Mouse (Mus musculus): ENCODE data around the gene Trim41.
A peak's percentile ranks its signal among the peaks of the same experiment; 100 is the strongest.
"Not testable (repeated sequence)": the region's sequence is repeated elsewhere in the genome, so short reads cannot be mapped to it uniquely, and the experiment has no call there.

Gene Trim41

DNA sequence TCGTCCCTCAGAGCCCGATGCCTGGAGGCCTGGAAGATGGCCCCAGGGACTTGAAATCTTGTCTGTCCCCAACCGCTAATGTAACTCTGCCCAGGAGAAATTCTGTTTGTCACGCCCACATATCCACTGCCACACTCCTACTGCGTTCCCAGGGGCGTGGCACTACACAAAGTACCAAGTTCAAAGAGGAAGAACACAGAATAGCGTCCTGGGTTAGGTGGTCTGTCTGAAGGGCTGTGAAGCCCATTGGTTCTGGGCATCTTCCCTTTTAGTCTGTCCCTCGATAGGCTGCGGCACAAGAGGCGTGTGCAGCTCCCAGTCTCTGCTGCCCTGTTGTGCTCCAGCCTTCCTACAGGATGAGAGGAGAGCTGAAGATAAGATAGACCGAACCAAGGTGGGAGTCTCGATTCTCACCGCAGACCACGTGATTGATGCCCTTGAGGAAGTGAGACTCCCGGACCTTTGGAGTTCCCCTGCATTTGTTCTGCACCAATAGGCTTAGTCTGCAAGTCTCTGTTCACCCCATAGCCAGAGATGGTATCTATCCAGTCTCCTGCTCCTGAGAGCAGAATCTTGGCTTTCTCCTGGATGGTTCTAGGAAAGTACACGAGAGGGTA is 21.1 kb upstream of the Trim41 start:
- no peak for DNase-seq (ENCODE audit: low spot score in 2 of 2)

DNA sequence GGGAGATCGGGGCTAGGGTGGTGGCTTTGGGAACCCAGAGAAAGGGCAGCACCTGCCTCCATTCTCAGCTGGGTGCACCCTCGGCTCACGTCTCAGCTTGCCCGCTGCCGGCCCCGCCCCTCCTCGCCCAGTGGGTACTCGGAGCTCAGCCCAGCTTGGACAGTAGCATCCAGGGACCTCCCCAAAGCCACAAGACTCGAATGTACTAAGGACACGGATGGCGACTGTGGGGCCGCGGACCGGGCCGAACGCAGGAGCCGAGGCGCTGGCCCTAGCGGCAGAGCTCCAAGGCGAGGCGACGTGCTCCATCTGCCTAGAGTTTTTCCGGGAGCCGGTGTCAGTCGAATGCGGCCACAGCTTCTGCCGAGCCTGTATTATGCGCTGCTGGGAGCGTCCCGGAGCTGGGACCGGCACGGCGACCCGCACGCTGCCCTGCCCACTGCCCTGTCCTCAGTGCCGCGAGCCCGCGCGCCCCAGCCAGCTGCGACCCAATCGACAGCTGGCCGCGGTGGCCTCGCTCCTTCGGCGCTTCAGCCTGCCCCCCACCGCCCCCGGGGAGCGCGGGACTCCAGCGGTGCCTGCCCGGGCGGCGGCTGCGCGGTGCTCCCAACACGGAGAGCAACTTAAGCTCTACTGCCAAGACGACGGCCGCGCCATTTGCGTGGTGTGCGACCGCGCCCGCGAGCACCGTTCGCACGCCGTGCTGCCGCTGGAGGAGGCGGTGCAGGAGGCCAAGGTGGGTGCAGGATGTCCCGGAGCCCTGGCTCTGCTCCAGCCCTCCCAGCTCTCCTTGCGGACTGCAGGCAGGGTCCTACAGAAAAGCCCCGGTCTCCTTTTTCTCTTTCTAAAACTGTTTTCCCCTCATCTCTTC is 20.4 kb upstream of the Trim41 start:
- peak; percentile 24 to 43 for DNase-seq (ENCODE audit: low spot score in 2 of 2)

DNA sequence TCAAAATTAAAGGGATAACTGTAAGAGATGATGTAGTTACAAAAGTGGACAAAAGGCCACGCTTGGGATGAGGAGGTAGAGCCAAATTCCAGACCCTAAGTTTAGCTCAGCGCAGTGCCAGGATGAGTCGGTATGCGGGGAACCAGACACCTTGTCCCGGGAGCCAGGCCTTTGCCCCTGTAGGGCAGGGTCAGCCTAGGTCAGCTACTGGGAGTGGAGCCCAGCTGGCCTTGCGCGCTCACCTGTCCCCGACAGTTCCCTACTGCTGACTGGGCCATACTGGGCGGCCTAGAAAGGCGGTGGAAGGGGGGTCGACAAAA is 19.8 kb upstream of the Trim41 start:
- DNase-seq (ENCODE audit: low spot score in 2 of 2): no peak

DNA sequence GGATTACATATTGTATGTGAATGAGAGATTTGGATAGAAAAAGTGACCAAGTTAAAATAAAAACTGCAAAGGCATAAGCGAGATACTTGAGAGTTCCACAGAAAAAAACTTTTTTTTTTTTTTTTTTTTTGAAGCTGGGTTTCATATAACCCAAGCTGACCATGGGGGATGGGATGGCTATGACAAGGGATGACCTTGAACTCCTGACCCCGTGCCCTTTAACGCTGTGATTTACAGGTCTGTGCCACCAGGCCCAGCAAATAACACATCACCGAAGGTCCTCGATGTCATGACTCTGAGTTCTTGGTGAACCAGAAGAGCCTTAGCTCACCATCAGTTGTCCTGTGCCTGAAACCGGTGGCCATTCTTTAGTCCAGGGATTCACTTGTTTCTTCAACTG is 18.8 kb upstream of the Trim41 start:
- no peak for DNase-seq (ENCODE audit: low spot score in 2 of 2)

DNA sequence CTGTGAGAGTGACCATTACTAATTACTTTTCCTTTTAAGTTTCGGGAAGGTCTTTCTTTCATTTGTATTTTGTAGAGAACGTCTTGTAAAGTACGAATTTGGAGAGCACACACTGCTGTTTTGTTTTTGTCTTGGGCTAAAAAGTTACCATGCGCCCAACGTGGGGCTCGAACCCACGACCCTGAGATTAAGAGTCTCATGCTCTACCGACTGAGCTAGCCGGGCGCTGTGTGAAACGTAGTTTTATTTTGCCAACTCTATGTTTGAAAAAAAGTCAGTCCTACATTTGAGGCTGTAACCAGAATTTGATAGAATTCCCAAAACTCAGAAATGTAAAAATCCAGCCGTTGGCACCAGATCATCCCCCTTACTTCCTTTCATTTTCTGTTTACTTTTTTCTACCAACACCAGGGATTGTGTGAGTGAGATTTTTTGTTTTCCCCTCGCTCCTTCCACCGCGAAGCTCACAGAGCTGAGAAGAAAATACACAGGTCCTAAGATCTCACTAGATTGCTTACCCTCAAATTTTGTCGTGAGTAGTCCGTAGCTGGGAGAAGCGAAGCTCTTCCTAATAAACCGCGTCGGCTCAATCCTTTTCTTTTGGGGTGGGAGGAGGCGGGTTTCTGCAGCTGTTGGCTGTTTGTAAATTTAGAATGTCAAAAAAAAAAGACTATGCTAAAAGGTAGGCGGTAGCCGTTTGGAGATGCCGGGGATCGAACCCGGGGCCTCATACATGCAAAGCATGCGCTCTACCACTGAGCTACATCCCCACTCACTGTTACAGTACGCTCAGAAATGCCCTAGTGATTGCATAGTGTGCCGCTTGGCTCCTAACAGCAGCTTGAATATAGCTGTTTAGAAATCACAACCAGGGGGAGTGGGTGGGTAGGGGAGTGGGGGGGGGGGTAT is 16.8 kb upstream of the Trim41 start:
- DNase-seq (ENCODE audit: low spot score in 2 of 2): peak; percentile 89 to 95

DNA sequence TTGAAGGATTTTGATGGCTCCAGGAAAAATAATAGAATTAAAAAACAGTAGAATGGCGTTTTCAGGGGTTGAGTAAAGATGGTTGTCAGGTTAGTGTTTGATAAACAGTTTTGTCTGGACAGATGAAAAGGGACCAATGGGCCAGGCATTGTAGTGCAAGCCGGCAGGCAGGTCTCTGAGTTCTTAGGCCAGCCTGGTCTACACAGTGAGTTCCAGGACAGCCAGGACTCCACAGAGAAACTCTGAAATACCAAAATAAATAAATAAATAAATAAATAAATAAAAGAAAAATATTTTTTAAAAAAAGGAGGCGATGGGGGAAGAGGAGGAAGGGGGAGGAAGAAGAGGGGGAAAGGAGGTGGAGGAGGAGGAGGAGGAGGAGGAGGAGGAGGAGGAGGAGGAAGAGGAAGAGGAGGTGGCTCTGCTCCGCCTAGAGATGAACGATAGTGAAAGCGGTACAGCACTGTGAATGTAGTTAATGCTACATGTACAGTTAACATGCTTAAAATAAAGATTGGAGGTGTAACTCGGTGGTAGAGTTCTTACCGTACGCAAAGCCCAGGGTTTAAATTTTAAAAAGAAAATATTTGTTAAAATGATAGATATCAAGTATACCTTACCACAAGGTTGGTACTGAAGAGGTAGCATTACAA is 16.1 kb upstream of the Trim41 start:
- no peak for DNase-seq (ENCODE audit: low spot score in 2 of 2)

DNA sequence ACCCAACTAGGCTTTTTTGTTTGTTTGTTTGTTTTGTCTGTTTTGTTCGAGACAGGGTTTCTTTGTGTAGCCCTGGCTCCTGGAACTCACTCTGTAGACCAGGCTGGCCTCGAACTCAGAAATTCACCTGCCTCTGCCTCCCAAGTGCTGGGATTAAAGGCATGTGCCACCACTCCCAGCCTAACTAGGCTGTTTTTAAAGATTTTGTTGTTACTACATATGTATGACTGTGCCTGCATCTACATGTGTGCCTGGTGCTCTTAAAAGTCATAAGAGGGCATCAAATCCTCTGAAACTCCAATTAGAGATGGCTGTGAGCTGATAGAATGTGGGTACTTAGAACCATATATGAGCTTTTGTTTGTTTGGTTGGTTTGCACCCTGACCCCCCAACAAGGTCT is 14.1 kb upstream of the Trim41 start:
- no peak for DNase-seq (ENCODE audit: low spot score in 2 of 2)

DNA sequence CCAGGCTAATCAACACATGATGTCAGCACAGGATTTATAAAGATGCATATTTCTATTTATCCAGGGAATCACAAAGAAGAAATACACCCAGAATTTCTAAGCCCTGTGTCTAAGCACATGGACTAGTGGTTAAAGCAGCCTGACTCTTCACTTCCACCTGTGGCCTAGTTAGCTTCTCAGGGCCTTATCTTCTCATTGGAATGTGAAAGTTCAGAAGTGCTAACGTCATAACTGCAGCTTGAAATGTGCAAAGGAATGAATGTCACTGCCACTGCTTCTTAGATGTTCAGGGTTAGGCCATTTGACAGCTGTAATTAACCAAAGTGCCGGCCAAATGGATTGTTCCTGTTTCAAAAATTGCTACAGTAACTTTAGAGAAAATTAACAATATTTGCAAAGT is 13.1 kb upstream of the Trim41 start:
- DNase-seq (ENCODE audit: low spot score in 2 of 2): no peak

DNA sequence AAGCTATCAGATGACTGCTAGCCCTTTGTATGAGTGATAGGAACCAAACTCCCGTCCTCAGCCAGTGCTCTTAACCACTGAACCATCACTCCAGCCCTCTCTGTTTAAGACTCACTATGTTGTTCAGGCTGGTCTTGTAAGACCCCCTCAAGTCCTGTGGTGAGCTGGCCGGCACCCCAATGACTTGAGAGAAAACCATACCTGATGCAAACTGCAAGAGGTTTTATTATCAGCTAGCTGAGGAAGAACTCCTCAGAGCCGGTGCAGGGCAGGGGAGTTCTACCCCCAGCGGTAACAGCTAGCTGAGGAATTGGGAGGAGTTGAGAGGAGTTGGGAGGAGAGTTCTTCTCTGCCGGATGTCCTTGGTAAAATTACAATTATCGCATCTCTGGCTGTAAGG is 10.8 kb upstream of the Trim41 start:
- DNase-seq (ENCODE audit: low spot score in 2 of 2): no peak

DNA sequence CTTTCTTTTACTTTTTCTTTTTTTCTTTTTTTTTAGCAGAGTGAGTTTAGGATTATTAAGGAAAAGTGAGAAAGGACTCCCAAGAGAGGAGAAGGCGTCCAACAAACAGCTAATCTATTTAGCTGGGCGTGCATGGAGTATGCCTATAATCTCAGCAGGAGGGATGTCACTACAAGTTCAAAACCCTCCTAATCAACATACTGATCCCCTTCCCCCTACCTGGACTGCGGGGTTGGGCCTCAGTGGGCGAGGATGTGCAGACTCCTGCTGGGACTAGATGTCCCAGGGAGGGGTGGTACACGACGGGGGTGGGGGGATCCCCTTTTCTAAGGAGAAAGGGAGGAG is 9.6 kb upstream of the Trim41 start:
- DNase-seq (ENCODE audit: low spot score in 2 of 2): no peak

DNA sequence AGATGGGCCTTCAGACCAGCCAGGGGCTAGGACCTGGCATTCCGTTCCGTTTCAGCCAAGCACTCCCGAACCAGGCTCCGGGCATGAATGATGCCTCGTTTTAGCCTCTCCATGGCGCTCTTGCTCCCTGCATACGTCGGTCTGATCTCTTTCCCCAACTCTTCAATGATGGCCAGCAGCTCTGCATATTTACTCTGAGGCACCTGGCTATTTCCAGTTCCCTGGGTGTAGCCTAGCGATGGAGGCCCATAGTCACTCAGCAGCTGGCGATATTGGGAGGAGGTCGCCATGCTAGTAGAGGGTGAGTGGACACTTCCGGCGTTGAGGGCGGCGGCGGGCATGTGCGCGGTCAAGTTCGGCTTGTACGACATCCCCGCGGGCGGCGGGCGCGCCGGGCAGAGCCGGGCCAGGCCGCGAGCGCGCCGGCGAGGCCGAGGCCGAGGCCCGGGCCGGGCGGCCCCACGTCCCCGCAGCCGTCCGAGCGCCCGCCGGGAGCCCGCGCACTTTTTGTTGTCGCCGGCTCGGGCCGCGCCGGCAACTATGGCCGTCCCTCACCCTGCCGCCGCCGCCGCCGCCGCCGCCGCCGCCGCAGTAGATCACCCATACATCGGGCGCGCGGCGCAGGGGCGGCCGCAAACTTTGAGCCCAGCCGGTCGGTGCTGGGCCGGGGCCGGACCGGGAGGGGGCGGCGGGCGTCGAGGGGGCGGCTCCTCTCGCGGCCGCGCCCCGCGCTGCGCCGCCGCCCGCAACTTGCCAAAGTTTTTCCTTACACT is 9.0 kb upstream of the Trim41 start, which contains the start of the genes Trim7 and Gm12184:
Trim7 (plus strand) TSS at position 162 of the 773 bp plus-strand sequence.
Gm12184 (minus strand) TSS at position 677 of the 773 bp plus-strand sequence.
- not testable (repeated sequence) for DNase-seq (ENCODE audit: low spot score in 2 of 2)

DNA sequence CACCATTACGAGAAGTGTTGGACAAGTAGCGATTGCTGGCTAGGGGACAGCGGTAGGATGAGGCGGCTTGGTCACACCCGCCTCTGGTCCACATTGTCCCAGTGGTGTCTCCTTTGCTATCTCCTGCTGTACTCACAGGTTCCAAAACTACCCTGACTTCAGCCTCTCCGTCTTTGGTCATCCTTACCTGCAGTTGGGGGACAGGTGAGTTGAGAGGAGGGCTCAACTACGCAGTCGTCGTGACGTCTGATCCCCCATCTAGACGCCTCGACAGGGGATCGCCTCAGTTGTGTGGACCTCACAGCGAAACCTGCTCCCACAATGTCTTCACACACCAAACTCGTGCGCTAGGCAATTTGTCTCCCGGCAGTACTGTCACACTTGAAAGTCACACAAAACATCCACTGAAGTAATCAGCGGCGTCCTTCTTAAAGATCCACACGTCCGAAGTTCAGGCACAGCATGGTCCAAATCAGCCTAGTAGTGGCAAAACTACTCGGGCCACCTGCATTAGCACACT is 7.2 kb upstream of the Trim41 start:
- DNase-seq (ENCODE audit: low spot score in 2 of 2): no peak

DNA sequence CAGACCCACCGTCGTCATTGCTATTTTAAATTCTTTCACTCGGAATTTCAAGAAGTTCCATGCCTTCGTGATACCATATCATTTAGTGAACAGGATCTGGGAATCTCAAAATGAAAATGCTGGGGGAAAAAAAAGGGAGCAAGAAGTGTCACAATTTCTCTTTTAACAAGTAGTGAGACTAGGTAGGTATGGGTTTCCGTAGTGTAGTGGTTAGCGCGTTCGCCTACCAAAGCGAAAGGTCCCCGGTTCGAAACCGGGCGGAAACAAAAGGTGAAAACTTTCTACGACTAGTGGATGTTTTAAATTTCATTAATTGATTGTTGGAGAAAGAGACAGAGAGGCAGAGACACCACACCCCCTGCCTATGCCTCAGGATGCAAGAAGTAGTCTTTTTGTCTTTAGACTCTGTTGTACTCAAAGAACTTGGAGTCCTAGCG is 6.4 kb upstream of the Trim41 start:
- DNase-seq (ENCODE audit: low spot score in 2 of 2): peak; percentile 49 to 66

DNA sequence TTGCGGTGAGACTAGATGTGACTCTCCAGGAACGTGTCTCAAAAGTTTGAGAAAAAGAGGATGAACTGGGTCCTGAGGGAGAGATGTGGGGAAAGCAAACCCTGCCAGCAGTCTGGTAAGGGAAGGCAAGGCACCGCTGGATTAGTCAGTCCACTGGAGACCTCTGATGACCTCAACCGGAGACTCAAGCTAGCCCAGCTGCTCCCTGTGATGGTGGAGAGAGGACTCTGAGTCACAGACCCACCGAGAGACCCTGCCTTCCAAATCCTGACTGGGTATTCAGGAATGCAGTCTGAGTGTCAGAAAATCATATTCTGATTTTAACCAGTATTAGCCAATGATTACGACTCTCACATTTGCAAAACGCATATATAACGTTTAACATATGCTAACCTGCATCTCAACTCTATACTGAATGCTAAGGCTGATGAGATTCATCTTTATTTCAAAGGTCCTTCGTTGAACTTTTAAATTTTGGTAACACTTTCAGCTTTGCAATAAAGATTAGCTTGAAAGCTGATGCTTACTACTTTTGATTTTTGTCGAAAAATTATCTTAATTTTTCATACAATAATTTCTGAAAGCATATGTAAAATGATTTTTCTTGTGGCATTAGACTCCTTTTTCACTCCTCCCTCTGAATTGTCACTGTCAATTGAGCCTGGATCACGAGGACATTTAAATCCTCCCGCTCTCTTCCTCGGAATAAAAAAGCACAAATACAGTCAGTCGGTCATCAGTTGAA is 5.8 kb upstream of the Trim41 start:
- DNase-seq (ENCODE audit: low spot score in 2 of 2): no peak

DNA sequence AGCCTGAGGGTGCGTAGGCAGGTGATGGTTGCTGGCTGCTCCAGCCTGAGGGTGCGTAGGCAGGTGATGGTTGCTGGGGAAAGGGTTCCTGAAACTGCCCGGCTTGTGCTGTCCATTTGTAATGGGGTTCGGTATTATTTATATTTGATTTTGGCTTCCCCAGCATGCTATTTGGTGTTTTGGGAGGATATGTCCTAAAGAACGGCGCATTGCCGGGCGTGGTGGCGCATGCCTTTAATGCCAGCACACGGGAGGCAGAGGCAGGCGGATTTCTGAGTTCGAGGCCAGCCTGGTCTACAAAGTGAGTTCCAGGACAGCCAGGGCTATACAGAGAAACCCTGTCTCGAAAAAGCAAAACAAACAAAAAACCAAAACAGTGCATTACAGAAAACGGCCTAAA is 4.1 kb upstream of the Trim41 start:
- DNase-seq (ENCODE audit: low spot score in 2 of 2): not testable (repeated sequence)

DNA sequence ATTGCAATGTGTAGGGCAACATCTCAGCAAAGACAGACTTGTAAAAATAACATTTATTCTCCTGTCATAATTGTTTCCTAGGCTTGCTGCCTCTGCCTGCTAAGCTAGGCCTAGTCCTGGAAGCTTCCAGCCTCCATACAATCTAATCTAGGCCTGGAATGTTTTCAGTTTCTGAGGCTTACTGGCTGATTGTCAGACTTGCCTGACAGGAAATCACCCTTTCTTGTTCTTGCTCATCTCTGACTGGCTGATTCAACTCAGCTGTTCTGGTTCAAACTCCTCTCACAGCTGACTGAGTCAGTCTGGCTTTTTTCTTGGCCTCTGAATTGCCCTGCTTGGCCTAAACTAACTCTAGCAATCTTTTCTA is 3.1 kb upstream of the Trim41 start:
- no peak for DNase-seq (ENCODE audit: low spot score in 2 of 2)

DNA sequence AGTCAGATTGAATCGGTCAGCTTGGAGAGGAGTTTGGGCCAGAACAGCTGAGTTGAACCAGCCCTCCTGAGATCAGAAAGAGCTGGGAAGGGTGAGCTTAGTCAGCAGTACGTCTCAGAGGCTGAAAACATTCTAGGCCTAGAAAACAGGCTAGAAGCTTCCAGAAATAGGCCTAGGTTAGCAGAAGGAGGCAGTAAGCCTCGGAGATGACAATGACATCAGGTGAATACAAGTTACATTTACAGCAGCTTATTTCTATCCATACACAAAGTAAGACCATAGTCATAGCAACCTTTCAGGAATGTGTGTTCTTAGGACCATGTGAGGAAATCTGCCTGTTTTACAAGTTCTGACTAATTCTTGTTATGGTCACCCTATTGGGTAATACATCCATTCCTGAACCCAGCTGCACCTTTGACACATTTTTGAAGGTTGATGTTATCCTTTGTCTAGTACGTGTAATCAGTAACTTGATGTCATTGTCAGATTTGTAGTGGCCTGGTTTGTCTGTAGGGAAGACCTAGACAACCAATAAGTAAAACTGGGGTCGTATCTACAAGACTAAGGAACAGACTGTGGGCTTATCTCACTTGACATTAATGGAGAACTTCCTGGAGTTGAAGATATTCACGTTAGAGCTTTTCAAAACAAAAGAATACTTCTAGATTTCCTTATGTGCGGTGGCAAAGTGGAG is 2.6 kb upstream of the Trim41 start:
- no peak for DNase-seq (ENCODE audit: low spot score in 2 of 2)

DNA sequence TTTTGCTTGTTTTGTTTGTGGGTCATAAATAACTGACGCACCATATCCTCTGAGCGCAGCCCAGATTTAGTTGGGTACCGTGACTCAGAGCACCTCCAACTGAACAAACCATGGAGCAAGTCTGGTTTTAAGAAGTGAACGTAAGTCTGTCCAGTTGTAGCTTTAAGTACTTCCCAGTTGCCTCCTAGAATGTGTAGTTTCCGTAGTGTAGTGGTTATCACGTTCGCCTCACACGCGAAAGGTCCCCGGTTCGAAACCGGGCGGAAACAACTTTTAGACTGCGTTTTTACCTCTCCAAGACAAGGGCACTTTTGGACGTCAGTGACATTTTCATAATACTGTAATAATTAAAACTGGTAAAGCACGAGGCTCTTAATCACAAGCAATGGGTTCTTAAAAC is 1.2 kb upstream of the Trim41 start:
- peak; percentile 69 to 86 for DNase-seq (ENCODE audit: low spot score in 2 of 2)

DNA sequence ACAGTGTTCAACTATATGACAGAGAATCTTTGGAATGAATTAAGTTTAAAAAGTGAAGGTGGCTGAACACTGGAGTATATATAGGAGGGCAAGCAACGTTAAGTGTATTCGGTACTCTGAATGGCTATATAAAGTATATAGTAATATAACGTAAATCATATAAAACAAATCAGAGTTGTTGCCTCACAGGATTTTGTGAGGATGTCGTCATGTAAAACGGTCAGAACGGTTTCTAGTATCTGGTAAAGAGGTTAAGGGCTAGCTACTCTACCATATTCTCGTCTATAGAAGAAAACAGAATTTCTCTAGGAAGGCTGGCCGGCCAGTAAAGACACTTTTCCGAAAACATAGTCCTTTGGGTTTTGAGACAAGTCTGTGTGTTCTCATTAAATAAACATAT is 641 bp upstream of the Trim41 start:
- DNase-seq (ENCODE audit: low spot score in 2 of 2): no peak

Data from thymus, postnatal 10 days (tissue).